Mouse (Mus musculus) stomach, embryonic 16.5 days (tissue): ENCODE measurements around the gene Slc41a3. TPM values are rescaled to one million over a fixed set of nuclear protein-coding genes. Genes with fewer than 3 reads are reported as not detected.

Experiments
- ATAC-seq: fragments of 200-750 bp; cut with Nextera tagmentation; 2 replicates; pipeline ENCODE4 v1.8.0; 2017; ENCODE audit warnings: moderate number of reproducible peaks, moderate TSS enrichment; ENCODE audit not compliant: insufficient read depth, low FRiP score
- H3K27ac ChIP-seq: fragments of 300-500 bp; sonication (generic); 2 replicates; pipeline ENCODE4 v1.5.1; 2014; ENCODE audit warnings: low read length
- H3K27me3 ChIP-seq: fragments of 300-500 bp; sonication (generic); 2 replicates; pipeline ENCODE4 v1.6.1; 2014; ENCODE audit warnings: low read length, control low read depth, mixed read lengths; ENCODE audit not compliant: control insufficient read depth, insufficient read depth
- H3K36me3 ChIP-seq: fragments of 300-500 bp; sonication (generic); 2 replicates; pipeline ENCODE4 v1.6.1; 2014; ENCODE audit warnings: low read length; ENCODE audit not compliant: control insufficient read depth, insufficient read depth
- H3K4me1 ChIP-seq: fragments of 300-500 bp; sonication (generic); 2 replicates; pipeline ENCODE4 v1.6.1; 2014; ENCODE audit warnings: low read length, control low read depth, mixed read lengths; ENCODE audit not compliant: control insufficient read depth, insufficient read depth
- H3K4me2 ChIP-seq: fragments of 300-500 bp; sonication (generic); 2 replicates; pipeline ENCODE4 v1.6.1; 2014; ENCODE audit warnings: low read depth, low read length, mixed read lengths
- H3K4me3 ChIP-seq: fragments of 300-500 bp; sonication (generic); replicated peaks from 2 replicates; pipeline ENCODE4 v1.5.1; 2014; ENCODE audit warnings: mild to moderate bottlenecking, low read length
- H3K9ac ChIP-seq: fragments of 300-500 bp; sonication (generic); 2 replicates; pipeline ENCODE4 v1.6.1; 2014; ENCODE audit warnings: low read length
- H3K9me3 ChIP-seq: fragments of 300-500 bp; sonication (generic); replicated peaks from 2 replicates; pipeline ENCODE4 v1.6.1; 2016; ENCODE audit warnings: low read length, control low read depth; ENCODE audit not compliant: control insufficient read depth
- WGBS: fragments of 180-500 bp; shearing (Covaris S2); extraction: QIAGEN DNeasy Blood & Tissue Kit; methylation state at CpG from one replicate; pipeline ENCODE4 v1.1.7; 2014; 5-methylcytosine and 5-hydroxymethylcytosine counted together
- polyA plus RNA-seq: library from polyadenylated mRNA; unstranded; fragments of >200 nt; fragmentation: Nextera tagmentation; extraction: Ambion mirVana; gene quantifications from 2 replicates; pipeline ENCODE4 v1.2.1, GENCODE M21; 2015

The Slc41a3 gene
- 7.6 and 8.5 TPM in 2 replicates for polyA plus RNA-seq

GRCm38 (mm10) chr6:90604533-90605297, at the start of gene Slc41a3:
TSS of gene Slc41a3 (plus strand) at chr6:90604725.
- ATAC-seq = peak; percentile 94
- H3K4me2 ChIP-seq = peak within 1 kb of the TSS; percentile 71
- no peaks in the 10 kb centered on the region for H3K27me3 ChIP-seq
- H3K9me3 ChIP-seq = no peaks in the 10 kb centered on the region
- H3K4me1 ChIP-seq = peaks cover 8% of the 10 kb centered on the region; the same call in 1 of the 2 replicates
- H3K4me3 ChIP-seq = peak within 1 kb of the TSS; percentile 62
- peak within 1 kb of the TSS; percentile 76 for H3K9ac ChIP-seq
- 2% methylated on average over 46 of the region's 49 CpGs for WGBS
- H3K27ac ChIP-seq = peak within 1 kb of the TSS; percentile 57; the same call in 1 of the 2 replicates
- no peaks in the 10 kb centered on the region for H3K36me3 ChIP-seq

GRCm38 (mm10) chr6:90556534-90557058, 47.9 kb upstream of the Slc41a3 start:
- Histone ChIP-seq H3K9me3 (no peaks in the 10 kb centered on the region), H3K27ac (no peak overlapping the region), H3K36me3 (no peaks in the 10 kb centered on the region), H3K4me2 (no peak overlapping the region), H3K4me1 (no peaks in the 10 kb centered on the region), H3K4me3 (no peak overlapping the region), H3K27me3 (no peaks in the 10 kb centered on the region), H3K9ac (no peak overlapping the region)
- no peak for ATAC-seq
- WGBS = 41% methylated on average over 2 of the region's 2 CpGs

GRCm38 (mm10) chr6:90557077-90557476, 47.4 kb upstream of the Slc41a3 start:
- Histone ChIP-seq H3K4me3 (no peak overlapping the region), H3K36me3 (no peaks in the 10 kb centered on the region), H3K4me1 (no peaks in the 10 kb centered on the region), H3K27ac (no peak overlapping the region), H3K9me3 (no peaks in the 10 kb centered on the region), H3K9ac (no peak overlapping the region), H3K4me2 (no peak overlapping the region), H3K27me3 (no peaks in the 10 kb centered on the region)
- ATAC-seq = no peak
- WGBS = 84% methylated on average over 7 of the region's 7 CpGs

- no peak for ATAC-seq
- no peak overlapping the region for H3K4me3 ChIP-seq
- 65% methylated on average over 6 of the region's 6 CpGs for WGBS
Measured at GRCm38 (mm10) chr6:90557829-90558693, 46.5 kb upstream of the Slc41a3 start.

GRCm38 (mm10) chr6:90560390-90561058, 44.0 kb upstream of the Slc41a3 start:
- no peak overlapping the region for H3K4me3 ChIP-seq
- no peak overlapping the region for H3K9ac ChIP-seq
- no peaks in the 10 kb centered on the region for H3K36me3 ChIP-seq
- no peak for ATAC-seq
- H3K4me2 ChIP-seq = no peak overlapping the region
- no peak overlapping the region for H3K27ac ChIP-seq
- no peaks in the 10 kb centered on the region for H3K27me3 ChIP-seq
- H3K4me1 ChIP-seq = no peaks in the 10 kb centered on the region
- no peaks in the 10 kb centered on the region for H3K9me3 ChIP-seq
- 66% methylated on average over 3 of the region's 3 CpGs for WGBS

More at GRCm38 (mm10) chr6:90557829-90558693, 46.5 kb upstream of the Slc41a3 start:
- Histone ChIP-seq H3K9me3 (no peaks in the 10 kb centered on the region), H3K27ac (no peak overlapping the region), H3K9ac (no peak overlapping the region), H3K36me3 (no peaks in the 10 kb centered on the region), H3K27me3 (no peaks in the 10 kb centered on the region), H3K4me1 (no peaks in the 10 kb centered on the region), H3K4me2 (no peak overlapping the region)

GRCm38 (mm10) chr6:90561234-90561781, 43.2 kb upstream of the Slc41a3 start:
- H3K4me2 ChIP-seq = no peak overlapping the region
- ATAC-seq = peak; percentile 37; the same call in 1 of the 2 replicates
- no peaks in the 10 kb centered on the region for H3K4me1 ChIP-seq
- no peaks in the 10 kb centered on the region for H3K36me3 ChIP-seq
- H3K9ac ChIP-seq = no peak overlapping the region
- no peak overlapping the region for H3K4me3 ChIP-seq
- no peak overlapping the region for H3K27ac ChIP-seq
- no peaks in the 10 kb centered on the region for H3K27me3 ChIP-seq
- WGBS = 32% methylated on average over 2 of the region's 2 CpGs
- H3K9me3 ChIP-seq = no peaks in the 10 kb centered on the region

- 82% methylated on average over 9 of the region's 9 CpGs for WGBS
- no peaks in the 10 kb centered on the region for H3K27me3 ChIP-seq
- H3K27ac ChIP-seq = no peak overlapping the region
- H3K9me3 ChIP-seq = no peaks in the 10 kb centered on the region
- no peaks in the 10 kb centered on the region for H3K4me1 ChIP-seq
- H3K9ac ChIP-seq = no peak overlapping the region
- ATAC-seq = no peak
- H3K4me3 ChIP-seq = no peak overlapping the region
- H3K36me3 ChIP-seq = no peaks in the 10 kb centered on the region
- H3K4me2 ChIP-seq = no peak overlapping the region
Measured at GRCm38 (mm10) chr6:90564240-90564639, 40.3 kb upstream of the Slc41a3 start.

GRCm38 (mm10) chr6:90565357-90566215, 38.9 kb upstream of the Slc41a3 start:
- no peaks in the 10 kb centered on the region for H3K4me1 ChIP-seq
- H3K4me2 ChIP-seq = no peak overlapping the region
- no peak for ATAC-seq
- no peaks in the 10 kb centered on the region for H3K36me3 ChIP-seq
- H3K9me3 ChIP-seq = no peaks in the 10 kb centered on the region
- no peaks in the 10 kb centered on the region for H3K27me3 ChIP-seq
- H3K4me3 ChIP-seq = no peak overlapping the region
- WGBS = 53% methylated on average over 13 of the region's 13 CpGs
- H3K9ac ChIP-seq = no peak overlapping the region
- H3K27ac ChIP-seq = no peak overlapping the region
